Mouse (Mus musculus) gastrocnemius, postnatal 36 days (tissue): ENCODE data around the gene D430019H16Rik. TPM values are rescaled to one million over a fixed set of nuclear protein-coding genes. Genes with fewer than 3 reads are reported as not detected.
A peak's percentile ranks its signal among the peaks of the same experiment; 100 is the strongest.

Experiments used
- DNase-seq, 2 experiments: peaks; one replicate each; pipeline ENCODE4 v3.0.0; 2022
- intact Hi-C: fragments of 180-260 bp; cut with DNase I; formaldehyde crosslinking; loops from one replicate; pipeline ENCODE4 v1.15.1; 2025
- total RNA-seq, 2 experiments: library from RNA; stranded (reverse); gene quantifications; 2 replicates each; pipeline ENCODE4 v1.2.3; 2021

D430019H16Rik gene
- total RNA-seq, 2 experiments from 2014 or later, result 0.23 to 0.42 TPM

DNA sequence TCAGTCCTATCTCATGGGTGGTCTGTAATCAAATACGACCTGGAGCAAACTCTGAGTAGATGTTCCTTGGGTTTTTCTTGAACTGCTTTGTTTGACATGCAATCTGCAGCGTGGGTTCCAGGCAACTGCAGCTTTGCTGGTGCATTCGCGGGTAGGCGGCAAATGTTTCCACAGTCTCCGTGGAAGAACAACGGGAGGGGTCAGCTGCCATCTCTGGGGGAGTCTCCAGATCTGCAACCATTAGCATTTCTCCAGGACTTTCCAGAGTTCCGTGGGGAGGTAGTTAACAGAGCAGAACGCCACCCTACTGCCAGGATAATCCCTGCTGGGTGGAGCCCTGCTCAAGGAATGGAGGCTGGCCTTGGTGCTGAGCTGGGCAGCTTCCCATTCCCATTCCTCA is 23.3 kb downstream of the D430019H16Rik start:
- intact Hi-C loops, result no loop called here
- no peak for DNase-seq

- no peak for DNase-seq
- intact Hi-C loops, result no loop called here
These were observed 29.8 kb downstream of the D430019H16Rik start for GRCm38 (mm10) chr12:105483503-105483902.

- DNase-seq, result no peak
- intact Hi-C loops, result no loop called here
These were observed 36.6 kb downstream of the D430019H16Rik start for GRCm38 (mm10) chr12:105490227-105490626.

DNA sequence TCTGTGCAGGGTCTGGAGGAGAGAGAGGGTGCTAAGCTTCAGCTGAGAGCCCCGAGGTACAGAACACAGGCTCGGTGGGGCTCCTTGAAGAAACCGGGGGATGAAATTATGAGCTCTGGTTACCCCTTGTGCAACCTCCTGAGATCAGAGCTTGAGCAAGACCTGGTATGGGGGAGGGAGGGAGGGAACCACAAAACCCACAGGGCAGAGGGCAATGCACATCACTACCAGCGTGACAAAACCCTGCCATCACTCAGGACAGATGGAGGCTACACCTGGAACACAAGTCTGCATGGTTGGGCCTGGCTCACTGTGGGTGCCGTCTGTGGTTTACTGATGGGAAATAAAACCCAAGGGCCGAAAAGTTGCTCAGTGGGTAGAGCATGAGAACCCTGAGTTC is 37.1 kb downstream of the D430019H16Rik start:
- intact Hi-C loops, result no loop called here

DNA sequence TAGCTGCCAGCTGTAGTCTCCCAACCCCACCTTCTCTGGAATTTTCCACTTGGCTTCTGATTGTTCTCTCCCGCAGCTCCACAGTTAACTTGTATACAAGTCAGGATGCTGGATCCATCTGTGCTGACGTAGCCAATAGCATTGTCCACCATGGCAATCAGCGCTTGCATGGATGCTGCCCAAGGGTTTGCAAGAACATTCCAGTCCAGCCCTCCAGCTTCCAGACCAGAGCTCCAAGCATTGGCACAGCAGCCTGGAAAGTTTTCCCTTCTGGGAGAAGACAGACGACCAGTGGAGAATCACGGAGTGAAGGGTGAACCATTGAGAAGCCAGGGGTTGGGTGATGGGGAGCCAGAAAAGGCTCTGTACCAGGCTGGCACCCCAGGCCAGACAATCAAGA is 41.1 kb downstream of the D430019H16Rik start:
- intact Hi-C loops, result loop anchor here (5.0 kb wide), 1 partner anchor 233 kb away; no protein-coding TSS in a partner anchor
- DNase-seq, result peak in 1 of 2 experiments; percentile 50

More for the DNA sequence above, 37.1 kb downstream of the D430019H16Rik start:
- DNase-seq, result no peak

DNA sequence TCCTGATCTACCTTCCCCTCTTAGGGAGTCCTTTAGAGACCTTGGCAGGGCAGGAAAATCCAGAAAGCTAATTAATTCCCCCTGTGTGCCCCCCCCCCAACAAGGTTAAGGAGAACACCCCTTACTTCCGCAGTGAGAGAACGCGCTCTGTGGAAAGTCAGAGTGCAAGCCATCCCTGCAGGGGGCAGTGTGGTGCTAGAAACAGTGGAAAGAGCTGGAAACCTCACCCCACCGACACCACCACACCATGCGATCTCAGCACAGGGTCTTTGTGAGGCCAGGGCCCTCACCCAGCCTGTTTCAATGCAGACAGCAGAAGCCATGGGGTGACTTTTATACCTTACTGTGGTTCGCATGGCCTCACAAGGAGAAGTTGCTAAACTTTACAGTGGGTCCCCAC is 44.2 kb downstream of the D430019H16Rik start:
- peak; percentile 74 to 78 for DNase-seq
- intact Hi-C loops, result loop anchor here (1.0 to 5.0 kb wide), 2 partner anchors 86 to 229 kb away; no protein-coding TSS in a partner anchor

DNA sequence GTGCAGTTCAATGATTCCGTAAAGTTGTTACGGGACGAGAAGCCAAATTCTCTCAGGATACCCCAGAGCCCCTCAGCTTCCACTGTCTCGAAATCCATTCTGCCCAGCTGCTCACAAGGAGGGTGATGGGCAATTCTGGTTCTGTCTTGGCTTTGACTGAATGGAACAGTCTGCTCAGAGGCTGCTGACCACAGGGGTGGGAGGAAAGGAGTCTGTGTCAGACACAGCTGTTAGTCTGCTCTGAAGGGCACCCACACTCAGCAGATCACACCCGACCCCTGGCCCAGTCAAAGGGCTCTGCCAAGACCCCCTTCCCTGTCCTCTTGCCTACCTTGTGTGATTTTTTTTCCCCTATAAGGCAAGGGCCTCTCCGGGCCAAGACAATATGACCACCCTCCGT is 44.8 kb downstream of the D430019H16Rik start:
- DNase-seq, result no peak
- intact Hi-C loops, result loop anchor here (1.0 to 5.0 kb wide), 2 partner anchors 86 to 229 kb away; no protein-coding TSS in a partner anchor

DNA sequence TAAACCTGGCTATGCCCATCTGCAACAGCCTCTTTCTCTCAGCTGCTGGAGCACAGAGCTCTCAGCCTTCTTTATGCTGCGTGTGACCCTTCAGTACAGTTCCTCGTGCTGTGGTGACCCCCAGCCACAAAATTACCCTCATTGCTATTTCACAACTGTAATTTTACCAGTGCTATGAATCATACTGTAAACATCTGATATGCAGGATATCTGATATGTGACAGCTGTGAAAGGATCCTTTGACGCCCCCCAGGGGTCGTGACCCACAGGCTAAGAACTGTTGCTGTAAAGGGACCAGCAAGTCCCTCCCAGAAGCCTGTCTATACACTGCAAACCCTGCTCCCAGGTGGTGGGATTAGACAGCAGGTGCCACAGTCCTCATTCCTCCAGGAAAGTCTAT is 45.2 kb downstream of the D430019H16Rik start:
- intact Hi-C loops, result loop anchor here (1.0 to 5.0 kb wide), 2 partner anchors 85 to 228 kb away; no protein-coding TSS in a partner anchor
- no peak for DNase-seq

DNA sequence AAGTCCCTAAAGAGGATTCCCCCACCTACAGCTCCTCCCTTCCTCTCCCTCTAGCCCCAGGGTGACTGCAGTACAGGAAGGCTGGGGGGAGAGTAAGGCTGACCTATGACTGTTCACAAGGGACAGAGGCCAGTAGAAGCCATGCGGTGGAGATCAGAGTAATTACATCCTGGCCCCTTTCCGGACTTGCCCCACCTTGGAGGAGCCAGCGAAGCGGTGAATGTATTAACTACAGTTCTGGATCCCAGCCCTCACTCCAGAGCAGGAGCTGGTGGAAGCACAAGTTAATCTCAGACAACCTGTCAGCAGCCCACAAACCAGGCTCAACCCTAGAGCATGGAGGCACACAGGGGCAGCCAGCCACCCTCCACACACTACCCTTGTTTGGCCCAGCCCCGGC is 47.3 kb downstream of the D430019H16Rik start:
- DNase-seq, result no peak
- intact Hi-C loops, result no loop called here

GRCm38 (mm10) chr12:105504736-105505135 is 51.1 kb downstream of the D430019H16Rik start:
- intact Hi-C loops, result no loop called here
- DNase-seq, result no peak

GRCm38 (mm10) chr12:105511109-105511508 is 57.5 kb downstream of the D430019H16Rik start:
- no peak for DNase-seq
- intact Hi-C loops, result no loop called here

DNA sequence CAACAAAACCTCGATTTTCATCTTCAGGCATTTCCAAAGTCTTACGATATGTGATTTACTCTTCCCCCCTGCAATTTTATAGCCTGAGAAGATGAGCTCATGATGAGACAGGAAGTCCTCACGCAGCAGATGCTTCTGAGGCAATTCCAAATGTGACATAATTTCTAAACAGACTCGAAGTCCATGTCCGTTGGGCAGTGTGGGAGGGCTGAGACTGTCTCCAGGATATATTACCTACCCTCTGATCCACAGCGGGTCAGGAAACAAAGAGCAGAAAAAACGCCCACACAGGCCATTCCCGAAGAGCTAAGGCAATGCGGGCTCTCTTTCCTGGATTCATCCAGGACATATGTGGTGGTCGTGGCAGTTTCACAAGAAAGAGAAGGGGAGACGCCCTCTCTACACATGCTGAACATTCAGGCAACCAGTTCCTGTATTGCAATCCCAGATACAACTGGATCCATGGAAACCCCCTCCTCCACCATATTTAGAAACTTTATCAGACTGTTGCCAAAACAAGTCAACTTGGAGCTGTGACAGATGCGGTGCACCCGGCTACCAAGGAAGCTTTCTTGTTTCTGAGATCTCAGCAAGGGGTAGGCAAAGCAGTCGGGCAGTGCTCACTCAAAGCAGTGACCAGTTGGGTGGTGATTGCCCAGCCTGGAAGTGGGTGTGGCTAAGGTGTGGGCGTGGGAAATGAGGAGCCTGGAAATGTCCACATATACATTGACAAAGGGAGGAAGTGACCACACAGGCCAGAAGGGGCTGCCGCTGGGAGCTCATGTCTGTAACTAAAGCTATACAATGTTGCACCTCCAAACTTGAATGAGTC is 58.2 kb downstream of the D430019H16Rik start:
- DNase-seq, result no peak
- intact Hi-C loops, result no loop called here

DNA sequence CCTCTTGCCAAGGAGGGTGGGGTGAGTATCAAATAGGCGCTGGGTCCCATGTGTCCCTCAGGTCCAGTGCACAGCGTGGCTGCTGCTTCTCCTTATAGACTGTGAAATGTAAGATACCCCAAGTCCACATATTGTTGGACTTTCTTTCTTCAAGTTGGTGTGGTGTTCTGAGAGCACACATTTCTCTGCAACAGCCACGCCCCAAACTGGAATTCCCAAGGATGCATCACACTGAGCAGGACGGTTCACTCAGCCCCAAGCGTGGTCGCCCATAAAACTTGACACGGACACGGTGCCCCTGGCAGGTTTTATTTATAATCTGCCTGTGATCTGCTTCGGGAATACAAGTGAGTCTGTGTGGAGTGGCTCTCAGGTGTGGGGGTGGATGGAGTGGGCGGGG is 60.5 kb downstream of the D430019H16Rik start:
- DNase-seq, result no peak
- intact Hi-C loops, result no loop called here

DNA sequence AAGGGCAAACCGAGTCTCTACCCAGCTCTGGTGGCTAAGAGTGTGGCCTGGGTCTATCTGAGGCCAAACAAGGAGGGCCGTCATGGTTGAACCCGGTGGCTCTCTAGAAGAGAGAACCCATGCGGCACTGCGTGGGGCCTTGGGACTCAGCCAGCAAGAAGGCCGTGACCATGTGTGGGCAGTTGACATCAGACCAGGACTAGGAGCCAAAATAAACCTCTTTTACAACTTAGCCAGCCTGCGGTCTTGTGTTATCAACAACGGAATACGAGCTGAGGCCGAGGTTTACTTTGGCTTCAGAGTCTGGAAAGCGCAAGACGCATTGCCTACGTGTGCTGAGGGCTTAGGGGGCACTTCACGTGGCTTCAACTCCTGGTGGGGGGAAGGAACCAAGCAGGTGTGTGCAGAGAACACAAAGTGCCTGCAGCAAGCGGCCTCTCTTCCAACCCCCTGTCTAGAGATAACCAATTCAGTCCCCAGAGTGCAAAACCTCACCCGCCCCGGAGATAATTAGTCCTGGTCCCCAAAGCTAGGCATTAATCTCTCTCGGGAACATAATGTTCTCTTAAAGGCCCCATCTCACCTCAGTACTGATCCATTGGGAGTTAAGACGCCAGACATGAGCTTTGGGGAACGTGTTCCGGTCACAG is 63.5 kb downstream of the D430019H16Rik start:
- no peak for DNase-seq
- intact Hi-C loops, result no loop called here

- intact Hi-C loops, result no loop called here
- DNase-seq, result no peak
These were observed 66.2 kb downstream of the D430019H16Rik start for GRCm38 (mm10) chr12:105519851-105520250.

GRCm38 (mm10) chr12:105521170-105521762 is 67.6 kb downstream of the D430019H16Rik start:
- intact Hi-C loops, result no loop called here

GRCm38 (mm10) chr12:105523737-105524136 is 70.1 kb downstream of the D430019H16Rik start:
- intact Hi-C loops, result no loop called here
- DNase-seq, result no peak

More at GRCm38 (mm10) chr12:105521170-105521762, 67.6 kb downstream of the D430019H16Rik start:
- no peak for DNase-seq

GRCm38 (mm10) chr12:105526186-105526585 is 72.5 kb downstream of the D430019H16Rik start:
- DNase-seq, result no peak
- intact Hi-C loops, result no loop called here

- intact Hi-C loops, result no loop called here
These were observed 73.2 kb downstream of the D430019H16Rik start for GRCm38 (mm10) chr12:105526829-105527228.

DNA sequence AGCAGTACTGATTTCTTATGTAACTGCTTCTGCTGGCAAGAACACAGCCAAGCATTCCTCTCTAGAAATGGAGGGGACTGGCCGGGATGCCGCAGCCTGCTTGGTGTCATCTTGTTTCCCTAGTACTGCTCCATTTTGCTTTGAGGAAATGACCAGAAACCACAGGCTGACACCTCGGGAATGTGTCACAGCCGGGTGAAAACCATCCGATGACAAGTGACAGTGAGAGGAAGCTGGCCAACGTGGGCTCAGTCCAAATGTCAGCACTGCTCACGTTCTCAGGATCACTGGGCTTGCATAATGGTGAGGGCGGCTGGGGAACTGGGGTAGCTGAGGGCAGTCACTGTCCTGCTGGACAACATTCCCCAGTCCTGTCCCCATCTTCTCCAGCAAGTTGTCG is 75.9 kb downstream of the D430019H16Rik start:
- DNase-seq, result no peak
- intact Hi-C loops, result no loop called here

More at GRCm38 (mm10) chr12:105526829-105527228, 73.2 kb downstream of the D430019H16Rik start:
- DNase-seq, result peak; percentile 32 to 47
